Mouse (Mus musculus) olfactory bulb, adult 2 months (tissue): ENCODE results near the gene Hspb6.

Experiments used
- CTCF ChIP-seq: fragments of 200-500 bp; IDR thresholded peaks from 2 replicates; pipeline ENCODE4 v1.5.1; 2012; ENCODE audit warnings: low read depth, mild to moderate bottlenecking, low read length, moderate library complexity; ENCODE audit not compliant: insufficient read depth
- POLR2A ChIP-seq: fragments of 200-500 bp; IDR thresholded peaks from 2 replicates; pipeline ENCODE4 v1.6.1; 2012; ENCODE audit warnings: mild to moderate bottlenecking, low read depth, low read length, moderate library complexity; ENCODE audit not compliant: insufficient read depth

- no peak for TF ChIP-seq POLR2A
- TF ChIP-seq CTCF: no peak
Observed at GRCm38 (mm10) chr7:30579950-30580349, 28.0 kb downstream of the Hspb6 start.
